8 mouse cellular contexts compared by ENCODE assay signal in the genomic region with DNA sequence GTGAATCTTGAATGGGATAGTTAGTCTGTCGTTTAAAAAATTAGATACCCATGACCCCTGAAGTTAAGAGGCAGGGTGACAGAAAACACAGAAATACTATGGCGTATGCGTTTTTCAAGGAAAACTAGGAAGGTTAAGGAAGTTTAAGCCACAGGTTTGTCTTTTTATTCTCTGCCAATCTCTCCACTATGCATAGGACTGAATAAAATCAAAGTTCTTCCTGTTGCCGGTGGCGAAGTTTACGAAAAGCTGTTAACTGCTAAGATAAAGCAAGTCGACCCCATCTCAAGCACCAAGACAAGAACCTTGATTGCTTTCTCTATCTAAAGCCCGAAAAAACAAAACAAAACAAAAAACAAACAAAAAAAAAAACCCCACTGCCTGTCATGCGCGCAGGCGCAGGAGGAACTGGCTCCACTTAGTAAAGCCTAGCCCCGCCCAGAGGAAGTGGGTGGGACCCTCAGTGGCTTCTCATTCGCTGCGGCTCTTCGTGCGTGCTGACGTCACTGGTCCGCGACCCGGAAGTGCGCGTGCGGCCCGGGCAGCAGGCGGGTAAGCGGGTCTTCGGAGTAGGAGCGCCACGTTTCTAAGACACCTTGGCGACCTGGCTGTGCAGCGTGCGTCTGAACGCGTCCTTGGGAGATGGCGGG. TPM values are rescaled to one million over a fixed set of nuclear protein-coding genes. Genes with fewer than 3 reads are reported as not detected.
DNase-seq lines count a peak whose midpoint lies in the region; ATAC-seq lines count a peak whose summit lies in the region.

Gene Trnt1, plus strand, starts transcription at position 481 of the 650 bp plus-strand sequence.

- 0 out of 2 replicates have a peak within 1 kb of the TSS, but pooled peaks have one; percentile 0 for H3K27ac ChIP-seq in hindbrain, embryonic 16.5 days (ENCODE audit: low read depth, low read length)
- H3K27ac ChIP-seq in macrophage, result peak within 1 kb of the TSS; percentile 54

- no peaks in the 10 kb centered on the region for H3K27me3 ChIP-seq in hindbrain, embryonic 16.5 days (replicated peaks; ENCODE audit: control insufficient read depth, insufficient read depth, low read length)

- peak within 1 kb of the TSS; percentile 97 for H3K4me2 ChIP-seq in hindbrain, embryonic 16.5 days (ENCODE audit: low read length)

- H3K4me3 ChIP-seq in hindbrain, embryonic 16.5 days (ENCODE audit: low read length), result peak within 1 kb of the TSS; percentile 94
- peak within 1 kb of the TSS; percentile 96 for H3K4me3 ChIP-seq in macrophage (ENCODE audit: inconsistent target)

- DNase-seq in WW6 (ENCODE audit: low read depth, low spot score), result peak; percentile 98
- DNase-seq in cerebellum, postnatal 4 days (ENCODE audit: low spot score in 2 of 2), result peak; percentile 95 to 97
- peak; percentile 98 for DNase-seq in gastrocnemius, adult 18-20 months (ENCODE audit: low spot score)
- DNase-seq in left cerebral cortex, adult 18-20 months (ENCODE audit: low spot score in 2 of 2), result peak; percentile 97
- peak; percentile 98 for DNase-seq in right cerebral cortex, adult 18-20 months
- DNase-seq in urinary bladder, postnatal 10 days (ENCODE audit: low spot score), result peak; percentile 93

- H3K9me3 ChIP-seq in hindbrain, embryonic 16.5 days (ENCODE audit: control insufficient read depth, low read length), result no peaks in the 10 kb centered on the region

- WGBS in hindbrain, embryonic 16.5 days, result 9% methylated on average over 30 of the region's 35 CpGs
- 7% methylated on average over 35 of the region's 35 CpGs for WGBS in macrophage (ENCODE audit: missing documents)

- H3K36me3 ChIP-seq in hindbrain, embryonic 16.5 days (ENCODE audit: control insufficient read depth, insufficient read depth, low read length), result 0 out of 2 replicates have a peak, but pooled peaks cover 2% of the 10 kb centered on the region
- H3K36me3 ChIP-seq in macrophage (ENCODE audit: inconsistent target), result peaks cover 25% of the 10 kb centered on the region

- peaks cover 36% of the 10 kb centered on the region for H3K79me2 ChIP-seq in macrophage (ENCODE audit: inconsistent target)

- peak within 1 kb of the TSS; percentile 76 for H3K9ac ChIP-seq in hindbrain, embryonic 16.5 days (ENCODE audit: low read depth, low read length)

- peaks cover 12% of the 10 kb centered on the region for H3K4me1 ChIP-seq in hindbrain, embryonic 16.5 days (ENCODE audit: control insufficient read depth, insufficient read depth, low read depth, low read length)

- peak; percentile 100 for ATAC-seq in hindbrain, embryonic 16.5 days

RNA-seq across cellular contexts. Expression of gene Trnt1, which starts in this region (rescaled TPM):
- total RNA-seq in gastrocnemius, adult 18-20 months (2021), result 10 to 100 TPM; 20.1 to 24.5 TPM
- polyA plus RNA-seq in hindbrain, embryonic 16.5 days (2015; fragmentation: Nextera tagmentation; extraction: Ambion mirVana), result 60.4 and 61.9 TPM in 2 replicates
- total RNA-seq in left cerebral cortex, adult 18-20 months (2021), result 10 to 100 TPM; 51.4 to 55.0 TPM
- 100 to 1,000 TPM in 13 of 26 experiments, 10 to 100 TPM in 13; 49.1 to 124 (median 96.9) TPM for total RNA-seq in macrophage (2018; cell fraction: chromatin; rRNA removed)
- 10 to 100 TPM; 23.1 to 40.8 (median 31.8) TPM for total RNA-seq in macrophage (2018; cell fraction: cytosol; rRNA removed)
- 10 to 100 TPM; 29.1 to 87.9 (median 63.8) TPM for total RNA-seq in macrophage (2018; cell fraction: nucleus; rRNA removed)
- 30.3 to 35.6 TPM (median 35.5 TPM) in 3 replicates for polyA plus RNA-seq in macrophage (2018)

Comparison
In these comparisons a context has a peak if more than half of its experiments do, and no peak if none do; other contexts are left out.
1. Peak in every context shown above with its lines: DNase-seq, ATAC-seq, H3K4me3 ChIP-seq and H3K27ac ChIP-seq.